Mouse (Mus musculus) adrenal gland, postnatal 36 days (tissue): ENCODE measurements around the gene Cep131. TPM values are rescaled to one million over a fixed set of nuclear protein-coding genes. Genes with fewer than 3 reads are reported as not detected.

Experiments
- DNase-seq, 2 experiments: peaks; one replicate each; pipeline ENCODE4 v3.0.0; 2021; ENCODE audit warnings: mixed read lengths in 1 of 2
- long read RNA-seq, 2 experiments: library from polyadenylated mRNA; stranded (forward); transcript quantifications; one replicate each; pipeline ENCODE4 v2.0.0; 2021; ENCODE audit warnings: borderline sequencing depth in 2 of 2
- total RNA-seq, 2 experiments: library from RNA; stranded (reverse); gene quantifications; 2 replicates each; pipeline ENCODE4 v1.2.3; 2021

Cep131 gene
- total RNA-seq: 100 to 1,000 TPM in 1 of 2 experiments, 10 to 100 TPM in 1; 35.5 to 207 TPM
- long read RNA-seq, experiment 1, transcript Cep131-201 (26 exons, 3,578 nt): major isoform, 38 of 201 reads
- long read RNA-seq, experiment 1, partial matches to known transcripts: 120 of 201 reads
- long read RNA-seq, experiment 1, other reads (novel, unspliced or antisense): 43 of 201 reads
- long read RNA-seq, experiment 2, transcript Cep131-201 (26 exons, 3,578 nt): major isoform, 5 of 29 reads
- long read RNA-seq, experiment 2, partial matches to known transcripts: 13 of 29 reads
- long read RNA-seq, experiment 2, other reads (novel, unspliced or antisense): 11 of 29 reads

GRCm38 (mm10) chr11:120086702-120087152, at the start of gene Cep131:
TSS of gene Cep131 (minus strand) at chr11:120086827.
- DNase-seq: peak; percentile 99

DNA sequence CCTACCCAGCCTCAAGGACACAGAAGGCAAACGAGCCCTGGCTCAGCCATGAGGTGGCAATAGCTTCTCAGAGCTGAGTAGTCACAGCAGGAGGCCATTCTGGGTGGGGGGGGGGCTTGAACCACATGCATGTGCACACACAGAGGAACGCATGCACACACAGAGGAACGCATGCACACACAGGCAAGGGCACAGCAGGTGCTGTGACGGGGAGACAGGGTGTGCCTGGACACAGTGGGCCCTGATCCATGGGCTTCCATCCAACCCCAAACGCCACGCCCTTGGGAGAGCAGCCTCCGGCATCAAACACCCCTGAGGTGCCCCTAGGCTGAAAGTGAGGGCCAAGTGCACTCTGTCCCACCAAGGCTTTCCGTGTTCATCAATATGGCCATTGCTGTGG, 49.6 kb upstream of the Cep131 start:
- no peak for DNase-seq

DNA sequence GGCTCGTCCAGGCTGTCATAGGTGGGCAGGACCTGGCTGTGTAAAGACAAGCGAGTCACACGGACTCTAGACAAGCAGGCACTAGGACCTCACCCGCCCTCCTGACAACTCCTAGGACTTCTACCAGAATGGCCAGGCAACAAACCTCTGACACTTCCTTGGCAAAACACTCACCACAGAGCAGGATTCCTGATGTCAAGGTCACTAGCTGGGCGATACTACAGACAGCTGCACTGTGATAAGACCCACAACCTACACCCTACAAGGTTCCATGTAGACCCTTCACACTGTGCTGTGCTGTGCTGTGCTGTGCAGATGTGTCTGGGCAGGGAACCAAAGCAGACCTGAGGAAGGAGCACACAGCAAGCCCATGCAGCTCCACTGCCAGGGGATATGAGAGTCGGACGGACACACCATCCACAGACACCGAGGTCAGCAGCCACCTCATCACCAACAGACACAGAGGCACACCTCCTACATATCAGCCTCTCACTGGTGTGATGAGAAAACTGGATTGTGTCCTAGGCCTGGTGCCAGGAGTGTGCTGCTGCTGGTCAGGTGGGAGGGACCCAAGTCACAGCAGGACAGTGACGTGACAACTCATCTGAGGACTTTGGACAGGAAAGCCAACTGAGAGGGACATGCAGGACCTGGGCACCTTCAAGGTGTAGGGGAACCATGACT, 48.4 kb upstream of the Cep131 start:
- DNase-seq: peak in 1 of 2 experiments; percentile 38

- DNase-seq: no peak
These were observed 47.5 kb upstream of the Cep131 start for GRCm38 (mm10) chr11:120134148-120134547.

GRCm38 (mm10) chr11:120129281-120129680, 42.7 kb upstream of the Cep131 start:
- no peak for DNase-seq

GRCm38 (mm10) chr11:120126845-120127244, 40.2 kb upstream of the Cep131 start:
- DNase-seq: no peak

DNA sequence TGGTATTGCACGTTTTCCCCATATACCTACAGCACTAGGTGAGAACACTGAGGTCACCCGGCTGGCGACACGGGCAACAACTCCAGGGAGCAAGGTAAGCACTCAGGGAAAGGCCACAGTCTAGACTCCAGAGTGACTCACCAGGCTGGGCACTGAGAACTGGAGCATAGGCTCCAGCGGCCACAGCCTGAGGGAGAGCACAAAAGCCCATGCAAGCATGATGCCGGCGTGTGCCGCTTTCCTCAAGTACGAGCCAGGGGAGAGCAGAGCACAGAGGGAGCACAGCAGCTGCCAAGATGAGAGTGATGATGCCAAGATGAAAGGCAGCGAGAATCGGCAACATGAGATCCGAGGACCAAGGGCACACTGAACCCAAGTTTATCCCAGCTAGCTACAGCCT, 35.5 kb upstream of the Cep131 start:
- peak; percentile 67 to 68 for DNase-seq

DNA sequence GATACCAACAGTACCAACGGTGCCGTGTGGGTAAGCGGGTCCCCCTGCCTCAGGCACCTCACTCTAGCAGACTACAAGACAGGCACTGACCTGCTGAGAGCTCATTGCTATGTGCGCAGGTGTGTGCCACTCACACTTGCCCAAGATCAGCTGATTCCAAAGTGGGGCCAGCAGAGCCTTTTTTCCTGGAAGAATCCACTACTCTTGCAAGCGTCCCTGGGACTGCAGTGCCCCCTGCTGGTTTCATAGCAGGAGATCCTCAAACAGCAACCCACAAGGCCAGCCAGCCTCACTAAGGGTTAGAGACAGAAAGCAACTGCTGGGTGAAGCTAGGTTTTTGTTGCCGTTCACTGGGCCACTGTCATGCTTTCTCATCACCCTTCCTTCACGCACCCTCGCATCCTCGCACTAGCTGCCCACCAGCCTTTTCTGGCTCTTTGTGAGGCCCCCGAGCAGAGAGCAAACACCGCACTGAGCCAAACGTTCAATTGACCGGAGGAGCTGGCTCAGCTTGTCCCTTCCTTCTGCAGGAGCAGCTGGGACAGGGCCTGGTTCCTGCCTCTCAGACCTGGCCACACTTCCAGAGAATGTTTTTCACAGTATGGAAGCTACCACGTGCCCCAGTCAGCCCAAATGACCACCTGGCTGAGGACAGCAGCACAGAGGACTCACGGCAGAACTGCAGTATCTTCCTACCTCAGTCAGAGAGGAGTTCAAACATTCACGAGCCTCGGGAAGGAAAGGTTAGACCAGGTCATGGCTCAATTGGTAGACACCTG, 34.2 kb upstream of the Cep131 start:
- DNase-seq: peak; percentile 83 to 86

DNA sequence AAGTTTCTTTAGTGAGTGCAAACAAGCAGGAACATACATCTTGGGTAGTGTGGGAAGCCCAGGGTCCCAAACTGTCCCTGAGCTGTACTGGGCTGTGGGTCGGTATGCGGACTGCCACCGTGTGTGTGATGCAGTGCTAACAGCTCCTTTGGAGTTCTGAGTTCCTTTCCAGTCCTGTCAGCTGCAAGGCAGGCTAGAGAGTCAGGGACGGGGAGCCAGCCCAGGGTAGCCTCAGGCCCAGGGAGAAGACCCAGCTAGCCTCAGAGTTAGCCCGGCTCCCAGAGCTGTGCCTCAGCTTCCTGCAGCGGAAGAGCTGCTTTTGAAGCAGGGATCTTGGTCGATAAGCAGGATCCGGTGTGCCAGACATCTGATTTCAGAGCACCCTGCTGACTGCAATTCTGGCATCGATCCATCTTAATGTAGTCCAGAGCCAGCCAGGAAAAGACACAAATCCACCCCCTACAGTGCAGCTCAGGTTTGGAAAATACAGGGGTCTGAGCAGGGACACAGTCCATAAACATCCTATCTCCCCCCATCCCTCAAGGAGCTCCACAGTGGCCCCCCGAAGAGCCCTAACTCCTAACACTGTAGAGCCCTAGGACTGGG, 33.4 kb upstream of the Cep131 start:
- no peak for DNase-seq

DNA sequence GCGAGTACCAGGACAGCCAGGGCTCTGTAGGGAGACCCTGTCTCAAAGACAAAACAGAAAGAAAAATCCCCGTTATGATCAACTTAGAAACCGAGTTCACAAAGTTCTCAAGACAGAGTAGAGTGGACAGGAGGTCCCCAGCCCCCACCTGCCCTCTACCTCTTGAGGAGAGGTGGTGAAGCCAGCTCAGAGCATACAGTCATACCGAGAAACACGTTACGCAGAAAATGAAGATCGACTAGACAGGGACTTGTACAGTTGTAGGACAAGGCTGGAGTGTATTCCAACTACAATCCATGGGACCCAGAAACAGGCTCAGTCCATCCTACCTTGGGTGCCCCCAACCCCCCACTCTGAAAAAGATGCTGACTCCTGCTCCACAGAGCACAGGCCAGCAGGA, 32.5 kb upstream of the Cep131 start:
- DNase-seq: no peak

DNA sequence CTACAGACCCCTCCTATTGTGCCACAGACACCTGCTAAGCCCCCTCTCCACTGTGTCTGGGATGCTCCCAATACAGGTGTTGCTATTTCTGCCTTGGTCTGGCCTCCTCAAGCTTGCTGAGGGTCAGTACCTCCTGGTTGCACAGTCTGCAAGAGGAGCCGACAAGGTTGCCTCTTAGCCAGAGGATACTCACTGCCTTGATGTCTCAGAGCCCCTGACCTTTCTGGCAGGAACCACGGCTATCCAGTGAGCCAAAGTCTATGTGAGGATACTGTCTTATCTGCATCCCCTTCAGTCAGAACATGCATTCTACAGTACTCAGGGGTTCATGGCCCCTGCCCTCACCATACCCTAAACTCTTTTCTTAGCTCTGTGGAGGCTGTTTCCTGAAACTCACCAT, 31.0 kb upstream of the Cep131 start:
- DNase-seq: peak in 1 of 2 experiments; percentile 59

GRCm38 (mm10) chr11:120114488-120115215, 28.0 kb upstream of the Cep131 start:
- DNase-seq: no peak

- DNase-seq: no peak
These were observed 25.5 kb upstream of the Cep131 start for GRCm38 (mm10) chr11:120112136-120112535.

- peak; percentile 57 to 73 for DNase-seq
These were observed 24.4 kb upstream of the Cep131 start for GRCm38 (mm10) chr11:120111033-120111432.

GRCm38 (mm10) chr11:120110554-120110953, 23.9 kb upstream of the Cep131 start:
- DNase-seq: no peak

- no peak for DNase-seq
These were observed 23.1 kb upstream of the Cep131 start for GRCm38 (mm10) chr11:120109558-120110210.

GRCm38 (mm10) chr11:120107796-120108195, 21.2 kb upstream of the Cep131 start:
- DNase-seq: no peak

GRCm38 (mm10) chr11:120107026-120107425, 20.4 kb upstream of the Cep131 start:
- no peak for DNase-seq

- DNase-seq: peak; percentile 33 to 52
These were observed 16.9 kb upstream of the Cep131 start for GRCm38 (mm10) chr11:120103431-120103997.

GRCm38 (mm10) chr11:120101036-120101435, 14.4 kb upstream of the Cep131 start:
- DNase-seq: peak; percentile 59
